Mouse (Mus musculus) embryonic facial prominence, embryonic 15.5 days (tissue): Measurements from ENCODE around the gene Insm2. TPM values are rescaled to one million over a fixed set of nuclear protein-coding genes. Genes with fewer than 3 reads are reported as not detected.

Source experiments
- ATAC-seq: fragments of 200-750 bp; cut with Nextera tagmentation; 2 replicates; pipeline ENCODE4 v1.8.0; 2017; ENCODE audit warnings: low read depth, moderate TSS enrichment; ENCODE audit not compliant: insufficient number of reproducible peaks, low FRiP score, low TSS enrichment
- H3K27ac ChIP-seq: fragments of 300-500 bp; sonication (generic); replicated peaks from 2 replicates; pipeline ENCODE4 v1.5.1; 2015; ENCODE audit warnings: mild to moderate bottlenecking, inconsistent platforms
- H3K27me3 ChIP-seq: fragments of 300-500 bp; sonication (generic); 2 replicates; pipeline ENCODE4 v1.6.1; 2015; ENCODE audit warnings: inconsistent platforms
- H3K36me3 ChIP-seq: fragments of 300-500 bp; sonication (generic); 2 replicates; pipeline ENCODE4 v1.6.1; 2015; ENCODE audit warnings: mild to moderate bottlenecking, inconsistent platforms
- H3K4me1 ChIP-seq: fragments of 300-500 bp; sonication (generic); 2 replicates; pipeline ENCODE4 v1.6.1; 2015; ENCODE audit warnings: inconsistent platforms
- H3K4me2 ChIP-seq: fragments of 300-500 bp; sonication (generic); replicated peaks from 2 replicates; pipeline ENCODE4 v1.6.1; 2015; ENCODE audit warnings: mild to moderate bottlenecking, inconsistent platforms
- H3K4me3 ChIP-seq: fragments of 300-500 bp; sonication (generic); replicated peaks from 2 replicates; pipeline ENCODE4 v1.5.1; 2015; ENCODE audit warnings: mild to moderate bottlenecking, inconsistent platforms
- H3K9ac ChIP-seq: fragments of 300-500 bp; sonication (generic); 2 replicates; pipeline ENCODE4 v1.6.1; 2015; ENCODE audit warnings: inconsistent platforms
- H3K9me3 ChIP-seq: fragments of 300-500 bp; sonication (generic); replicated peaks from 2 replicates; pipeline ENCODE4 v1.6.1; 2016; ENCODE audit warnings: inconsistent platforms
- WGBS: fragments of 180-500 bp; shearing (Covaris S2); methylation state at CpG from one replicate; pipeline ENCODE4 v1.1.7; 2015; 5-methylcytosine and 5-hydroxymethylcytosine counted together
- polyA plus RNA-seq: library from polyadenylated mRNA; unstranded; fragments of >200 nt; fragmentation: Nextera tagmentation; extraction: Ambion mirVana; gene quantifications from 2 replicates; pipeline ENCODE4 v1.2.1, GENCODE M21; 2015

Gene Insm2
- polyA plus RNA-seq, 1 experiment from 2014 or later: 0.16 TPM

GRCm38 (mm10) chr12:55607902-55608301 lies 8.7 kb downstream of the Insm2 start:
- Histone ChIP-seq H3K27ac (no peak overlapping the region), H3K9ac (no peak overlapping the region), H3K36me3 (peaks cover 5% of the 10 kb centered on the region; the same call in 1 of the 2 replicates), H3K4me1 (no peaks in the 10 kb centered on the region), H3K4me3 (no peak overlapping the region), H3K4me2 (no peak overlapping the region), H3K9me3 (no peaks in the 10 kb centered on the region), H3K27me3 (no peaks in the 10 kb centered on the region)
- 38% methylated on average over 4 of the region's 4 CpGs for WGBS
- ATAC-seq: no peak

- H3K9me3 ChIP-seq: no peaks in the 10 kb centered on the region
- H3K4me2 ChIP-seq: no peak overlapping the region
- no peaks in the 10 kb centered on the region for H3K27me3 ChIP-seq
- H3K4me3 ChIP-seq: no peak overlapping the region
- H3K36me3 ChIP-seq: no peaks in the 10 kb centered on the region
- no peak for ATAC-seq
- no peak overlapping the region for H3K9ac ChIP-seq
- no peaks in the 10 kb centered on the region for H3K4me1 ChIP-seq
- 75% methylated on average over 2 of the region's 2 CpGs for WGBS
- H3K27ac ChIP-seq: no peak overlapping the region
Observed at GRCm38 (mm10) chr12:55610812-55611211, 11.6 kb downstream of the Insm2 start.

DNA sequence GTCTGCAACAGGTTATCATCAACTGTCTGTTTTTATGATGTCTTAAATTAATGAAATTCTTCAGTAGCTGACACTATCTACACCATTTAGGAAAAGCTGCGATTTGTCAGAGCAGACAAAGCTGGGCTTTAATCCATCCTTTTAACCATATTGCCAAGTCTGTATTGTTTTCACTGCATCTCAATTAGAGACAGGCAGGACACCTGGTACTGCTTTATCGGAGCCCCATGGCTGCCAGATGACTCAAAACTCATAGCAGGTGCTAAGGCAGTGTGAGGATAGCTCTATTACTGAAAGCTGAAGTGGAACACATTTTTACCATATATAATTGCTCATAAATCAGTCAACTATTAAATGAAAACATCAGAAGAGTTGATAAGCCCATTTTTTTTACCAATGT lies 21.1 kb downstream of the Insm2 start:
- 55% methylated on average over 2 of the region's 2 CpGs for WGBS
- H3K4me3 ChIP-seq: no peak overlapping the region

GRCm38 (mm10) chr12:55622615-55623245 lies 23.5 kb downstream of the Insm2 start:
- H3K36me3 ChIP-seq: no peaks in the 10 kb centered on the region
- ATAC-seq: no peak
- no peak overlapping the region for H3K9ac ChIP-seq
- H3K4me3 ChIP-seq: no peak overlapping the region
- H3K27me3 ChIP-seq: no peaks in the 10 kb centered on the region
- 53% methylated on average over 3 of the region's 3 CpGs for WGBS
- no peak overlapping the region for H3K27ac ChIP-seq
- H3K4me1 ChIP-seq: no peaks in the 10 kb centered on the region
- no peak overlapping the region for H3K4me2 ChIP-seq
- no peaks in the 10 kb centered on the region for H3K9me3 ChIP-seq

More for the DNA sequence above, 21.1 kb downstream of the Insm2 start:
- no peak overlapping the region for H3K27ac ChIP-seq
- H3K9ac ChIP-seq: no peak overlapping the region
- H3K27me3 ChIP-seq: no peaks in the 10 kb centered on the region
- H3K9me3 ChIP-seq: no peaks in the 10 kb centered on the region
- no peak for ATAC-seq
- H3K36me3 ChIP-seq: no peaks in the 10 kb centered on the region
- H3K4me2 ChIP-seq: no peak overlapping the region
- no peaks in the 10 kb centered on the region for H3K4me1 ChIP-seq

GRCm38 (mm10) chr12:55623254-55623653 lies 24.0 kb downstream of the Insm2 start:
- Histone ChIP-seq H3K36me3 (no peaks in the 10 kb centered on the region), H3K9me3 (no peaks in the 10 kb centered on the region), H3K27me3 (no peaks in the 10 kb centered on the region), H3K4me2 (no peak overlapping the region), H3K4me3 (no peak overlapping the region), H3K9ac (no peak overlapping the region), H3K27ac (no peak overlapping the region), H3K4me1 (no peaks in the 10 kb centered on the region)
- 79% methylated on average over 5 of the region's 5 CpGs for WGBS
- no peak for ATAC-seq

DNA sequence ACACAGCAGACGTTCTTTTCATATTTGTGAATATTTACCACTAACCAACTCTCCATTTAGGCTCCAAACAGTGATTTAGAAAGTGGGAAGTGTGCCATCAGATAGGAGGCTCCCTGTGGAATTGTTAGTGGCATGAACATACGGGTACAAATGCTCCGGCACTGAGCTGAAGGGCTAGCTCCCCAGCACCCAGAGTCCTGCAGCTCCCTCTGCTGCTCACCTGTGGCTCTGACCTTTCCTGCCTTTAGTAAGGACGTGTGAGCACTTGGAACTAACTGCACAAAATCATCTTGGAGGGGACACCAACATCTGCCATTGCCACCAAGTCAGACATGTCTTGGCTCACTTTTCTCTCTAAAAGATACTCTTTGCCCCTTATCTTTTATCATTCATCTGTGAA lies 27.5 kb downstream of the Insm2 start:
- no peak overlapping the region for H3K4me2 ChIP-seq
- WGBS: 45% methylated on average over 4 of the region's 4 CpGs
- ATAC-seq: no peak
- H3K27ac ChIP-seq: no peak overlapping the region
- H3K4me3 ChIP-seq: no peak overlapping the region
- no peak overlapping the region for H3K9ac ChIP-seq
- no peaks in the 10 kb centered on the region for H3K4me1 ChIP-seq
- H3K9me3 ChIP-seq: no peaks in the 10 kb centered on the region
- no peaks in the 10 kb centered on the region for H3K27me3 ChIP-seq
- no peaks in the 10 kb centered on the region for H3K36me3 ChIP-seq

DNA sequence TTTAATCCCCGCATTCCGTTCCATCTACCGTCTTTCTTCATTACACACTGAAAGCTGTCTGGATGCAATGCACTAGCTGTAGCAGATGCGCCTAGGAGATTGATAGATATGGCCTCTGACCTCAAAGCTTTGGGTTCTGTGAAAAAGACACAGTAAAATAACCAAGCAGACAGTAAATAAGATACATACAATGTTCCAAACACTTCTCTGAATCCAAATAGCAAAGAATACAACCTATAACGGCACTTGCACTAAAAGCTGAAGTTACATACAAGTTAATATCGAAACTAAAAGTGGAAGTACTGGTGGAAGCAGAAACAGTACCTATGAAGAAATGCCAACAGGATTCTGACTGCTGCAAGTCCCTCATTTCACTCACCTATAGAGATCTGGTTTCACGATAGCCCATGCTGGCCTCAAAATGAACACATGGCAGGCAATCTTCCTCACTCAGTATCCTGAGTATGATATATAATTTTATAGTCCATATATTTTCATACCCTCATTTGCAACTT lies 48.8 kb downstream of the Insm2 start:
- no peak overlapping the region for H3K4me3 ChIP-seq
- H3K9me3 ChIP-seq: no peaks in the 10 kb centered on the region
- whole genome bisulfite sequencing: 89% methylated on average over 7 of the region's 7 CpGs
- H3K4me1 ChIP-seq: no peaks in the 10 kb centered on the region
- no peak for ATAC-seq
- no peak overlapping the region for H3K4me2 ChIP-seq
- H3K36me3 ChIP-seq: peaks cover 4% of the 10 kb centered on the region; the same call in 1 of the 2 replicates
- no peak overlapping the region for H3K27ac ChIP-seq
- H3K9ac ChIP-seq: no peak overlapping the region
- no peaks in the 10 kb centered on the region for H3K27me3 ChIP-seq

Other genes with a start within 250 kb of the Insm2 start
- 379 and 380 TPM in 2 replicates for gene Psma6, start 215.2 kb upstream of the Insm2 start, polyA plus RNA-seq
- gene Nfkbia, start 106.8 kb upstream of the Insm2 start, polyA plus RNA-seq: 144 and 152 TPM in 2 replicates
- not detected in 2 replicates for gene Aldoart2, start 34.2 kb upstream of the Insm2 start, polyA plus RNA-seq
- 17.6 and 18.4 TPM in 2 replicates for gene Ralgapa1, start 221.7 kb downstream of the Insm2 start, polyA plus RNA-seq
- 39.8 and 43.6 TPM in 2 replicates for gene Brms1l, start 236.9 kb downstream of the Insm2 start, polyA plus RNA-seq